Mouse (Mus musculus) lung, postnatal 0 days (tissue): ENCODE results near the gene Zdhhc25.

Source experiments
- CTCF ChIP-seq: IDR thresholded peaks from 2 replicates; pipeline ENCODE4 v1.5.1; 2016; ENCODE audit warnings: antibody characterized with exemption, mild to moderate bottlenecking
- EP300 ChIP-seq: IDR thresholded peaks from 2 replicates; pipeline ENCODE4 v1.6.1; 2016; ENCODE audit warnings: antibody characterized with exemption, mild to moderate bottlenecking, control low read depth

- TF ChIP-seq EP300, result no peak
- TF ChIP-seq CTCF, result peak; percentile 74
Observed at GRCm38 (mm10) chr15:88555476-88555875, 44.6 kb upstream of the Zdhhc25 start.
